Mouse (Mus musculus): ENCODE data around the gene Leprot.
A peak's percentile ranks its signal among the peaks of the same experiment; 100 is the strongest.

The Leprot gene

GRCm38 (mm10) chr4:101664766-101665165, 17.2 kb downstream of the Leprot start:
- DNase-seq, result no peak

- DNase-seq, result no peak
These were observed 21.6 kb downstream of the Leprot start for GRCm38 (mm10) chr4:101669161-101669560.

GRCm38 (mm10) chr4:101669811-101670210, 22.3 kb downstream of the Leprot start:
- DNase-seq, result no peak

- no peak for DNase-seq
These were observed 27.3 kb downstream of the Leprot start for GRCm38 (mm10) chr4:101674790-101675189.

- DNase-seq, result no peak
These were observed 28.2 kb downstream of the Leprot start for GRCm38 (mm10) chr4:101675726-101676125.

GRCm38 (mm10) chr4:101682620-101683019, 35.1 kb downstream of the Leprot start:
- no peak for DNase-seq

GRCm38 (mm10) chr4:101683086-101683485, 35.6 kb downstream of the Leprot start:
- DNase-seq, result no peak

- no peak for DNase-seq
These were observed 37.3 kb downstream of the Leprot start for GRCm38 (mm10) chr4:101684821-101685220.

GRCm38 (mm10) chr4:101686227-101686810, 38.8 kb downstream of the Leprot start:
- no peak for DNase-seq

- no peak for DNase-seq
These were observed 41.7 kb downstream of the Leprot start for GRCm38 (mm10) chr4:101689241-101689640.

- no peak for DNase-seq
These were observed 42.1 kb downstream of the Leprot start for GRCm38 (mm10) chr4:101689645-101690044.

- peak; percentile 9 for DNase-seq
These were observed 45.4 kb downstream of the Leprot start for GRCm38 (mm10) chr4:101692892-101693291.

GRCm38 (mm10) chr4:101694529-101694928, 47.0 kb downstream of the Leprot start:
- no peak for DNase-seq

GRCm38 (mm10) chr4:101697236-101697635, 49.7 kb downstream of the Leprot start:
- no peak for DNase-seq

- DNase-seq, result no peak
These were observed 51.9 kb downstream of the Leprot start for GRCm38 (mm10) chr4:101699423-101699822.

GRCm38 (mm10) chr4:101700892-101701640, 53.5 kb downstream of the Leprot start:
- DNase-seq, result no peak

GRCm38 (mm10) chr4:101705325-101705724, 57.8 kb downstream of the Leprot start:
- no peak for DNase-seq

- DNase-seq, result no peak
These were observed 59.7 kb downstream of the Leprot start for GRCm38 (mm10) chr4:101707234-101707633.

GRCm38 (mm10) chr4:101707953-101708352, 60.4 kb downstream of the Leprot start:
- no peak for DNase-seq
